Mouse (Mus musculus): ENCODE data around the gene Mybbp1a.

The Mybbp1a gene

DNA sequence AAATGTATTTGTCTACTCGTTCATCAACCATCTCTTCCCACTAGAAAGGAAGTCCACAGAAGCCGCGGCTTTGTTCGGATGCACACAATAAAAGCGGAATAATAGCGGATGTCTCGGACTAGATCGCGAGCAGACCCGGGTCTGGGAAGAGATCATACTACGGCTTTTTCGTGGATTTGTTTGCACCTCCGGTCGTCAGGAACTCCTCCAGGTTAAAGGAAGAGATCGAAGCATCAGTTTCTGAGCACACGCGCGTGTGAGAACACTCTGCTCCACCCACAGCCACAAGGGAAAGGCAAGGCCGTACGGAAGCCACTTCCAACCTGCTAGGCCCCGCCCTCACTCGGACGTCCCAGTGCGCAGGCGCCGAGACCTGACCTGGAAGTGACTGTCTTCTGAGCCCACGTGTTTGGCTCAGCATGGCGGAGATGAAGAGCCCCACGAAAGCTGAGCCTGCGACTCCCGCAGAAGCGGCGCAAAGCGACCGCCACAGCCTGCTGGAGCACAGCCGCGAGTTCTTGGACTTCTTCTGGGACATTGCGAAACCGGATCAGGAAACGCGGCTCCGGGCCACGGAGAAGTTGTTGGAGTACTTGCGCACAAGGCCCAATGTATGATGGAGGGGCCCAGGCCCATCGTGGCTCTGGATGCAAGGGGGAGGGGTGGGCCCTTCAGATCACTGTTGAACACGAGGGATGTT lies at the start of gene Mybbp1a:
Gene Mybbp1a (plus strand): TSS at position 391 of the 700 bp plus-strand sequence.
- DNase-seq (ENCODE audit: low spot score in 2 of 2) = peak; percentile 96 to 98

DNA sequence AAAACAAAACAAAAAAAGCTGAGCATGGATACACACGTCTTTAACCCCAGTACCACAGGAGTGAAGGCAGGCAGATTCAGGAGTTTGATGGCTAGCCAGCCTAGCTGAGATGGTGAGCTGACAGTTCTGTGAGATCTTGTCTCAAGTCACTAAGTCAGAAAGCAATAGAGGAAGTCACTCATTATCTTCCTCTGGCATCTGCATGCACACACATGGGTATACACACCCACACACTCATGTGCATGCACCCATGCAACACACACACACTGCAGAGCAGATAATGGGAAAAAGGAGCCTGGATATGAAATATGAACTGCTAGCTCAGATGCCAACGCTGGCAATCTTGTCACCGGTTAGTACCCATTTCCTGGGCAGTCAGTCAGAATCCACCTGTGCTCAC lies 47.9 kb upstream of the Mybbp1a start:
- no peak for DNase-seq (ENCODE audit: low spot score in 2 of 2)

GRCm38 (mm10) chr11:72393669-72394068 lies 47.5 kb upstream of the Mybbp1a start:
- DNase-seq (ENCODE audit: low spot score in 2 of 2) = no peak

DNA sequence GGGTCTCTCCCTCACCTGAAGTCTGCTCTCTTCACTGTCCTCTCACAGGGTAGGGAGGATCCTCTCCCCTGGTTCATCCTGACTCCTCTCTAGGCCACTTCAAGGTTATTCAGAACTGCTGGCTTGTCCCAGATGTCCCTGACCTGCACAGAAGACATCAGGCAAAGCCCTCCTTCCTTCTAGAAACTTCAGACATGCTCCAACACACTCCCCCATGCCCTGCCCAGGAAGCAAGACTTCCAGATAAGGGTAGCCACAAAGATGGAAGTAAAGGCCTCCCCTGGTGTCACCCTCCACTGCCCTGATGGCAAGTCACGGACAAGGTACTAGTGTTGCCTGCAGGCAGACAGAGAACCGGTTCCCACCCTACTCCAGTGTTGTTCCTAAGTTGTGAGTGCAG lies 46.5 kb upstream of the Mybbp1a start:
- no peak for DNase-seq (ENCODE audit: low spot score in 2 of 2)

DNA sequence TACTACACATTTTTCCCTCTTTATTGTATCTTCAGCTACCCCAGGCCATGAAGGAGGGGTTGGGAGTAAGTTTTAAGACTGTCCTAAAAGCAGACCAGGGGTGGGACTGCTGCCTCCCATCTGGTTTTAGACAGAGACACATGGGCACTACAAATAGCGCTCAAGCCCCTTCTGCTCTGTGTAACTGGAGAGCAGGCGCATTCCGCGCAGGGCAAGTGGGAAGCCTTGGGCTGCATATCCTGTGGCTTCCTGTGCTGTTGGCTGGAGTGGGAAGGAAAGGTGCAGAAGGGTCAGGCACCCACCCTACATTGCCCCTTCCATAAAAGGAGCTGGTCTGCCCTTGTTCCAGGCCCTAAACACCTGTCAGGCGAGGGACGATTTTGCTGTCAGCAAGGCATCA lies 45.5 kb upstream of the Mybbp1a start:
- no peak for DNase-seq (ENCODE audit: low spot score in 2 of 2)

DNA sequence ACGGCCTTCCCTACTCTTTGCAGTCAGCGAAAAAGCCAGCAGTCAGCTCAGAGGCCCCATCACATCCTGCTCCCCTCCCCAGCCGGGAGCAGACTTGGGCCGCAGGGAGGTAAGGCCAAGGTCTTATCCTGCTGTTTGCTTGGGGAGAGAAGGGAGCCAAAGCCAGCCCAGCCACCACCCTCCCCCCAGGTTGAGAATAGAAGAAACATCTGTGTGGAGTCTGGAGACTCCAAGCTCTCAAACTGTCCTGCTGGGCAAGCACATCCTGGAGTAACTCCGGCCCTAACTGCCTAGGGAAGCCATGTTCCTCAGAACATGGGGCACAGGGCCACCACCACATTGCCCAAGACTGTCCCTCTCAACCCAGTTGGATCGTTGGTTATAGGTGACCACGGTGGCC lies 44.5 kb upstream of the Mybbp1a start:
- no peak for DNase-seq (ENCODE audit: low spot score in 2 of 2)

- no peak for DNase-seq (ENCODE audit: low spot score in 2 of 2)
Observed at GRCm38 (mm10) chr11:72397072-72397471, 44.1 kb upstream of the Mybbp1a start.

DNA sequence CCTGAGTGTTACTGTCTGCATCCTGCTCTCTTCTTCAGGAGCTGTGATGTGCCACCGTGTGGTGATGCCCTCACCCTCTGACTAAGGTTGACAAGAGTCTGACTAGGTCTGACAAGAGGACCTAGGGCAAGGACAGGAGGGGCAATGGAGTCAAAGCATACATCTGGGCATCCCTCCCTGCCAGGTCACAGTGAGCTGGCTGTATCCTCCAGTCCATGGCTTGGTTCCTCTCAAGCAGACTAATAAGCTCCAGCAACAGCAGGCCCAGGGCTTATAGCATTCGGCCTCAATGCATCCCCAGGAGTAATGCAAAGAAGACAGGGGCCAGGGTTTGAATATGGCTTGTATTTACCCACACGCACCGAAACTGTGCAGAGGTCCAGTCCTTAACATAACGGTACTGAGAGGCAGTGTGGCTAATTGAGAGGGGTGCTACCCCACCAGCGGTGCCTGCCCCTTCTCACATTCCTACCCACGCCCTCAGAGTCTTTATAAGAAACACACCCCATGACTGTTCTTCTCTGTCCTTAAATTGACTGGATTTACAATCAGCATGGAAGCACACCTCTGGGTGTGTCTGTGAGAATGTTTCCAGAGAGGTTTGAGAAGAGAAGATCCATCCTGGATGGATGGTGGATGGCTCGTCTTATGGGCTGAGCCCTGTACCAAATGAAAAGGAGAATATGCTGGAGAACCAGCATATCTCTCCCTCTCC lies 43.2 kb upstream of the Mybbp1a start:
- no peak for DNase-seq (ENCODE audit: low spot score in 2 of 2)

DNA sequence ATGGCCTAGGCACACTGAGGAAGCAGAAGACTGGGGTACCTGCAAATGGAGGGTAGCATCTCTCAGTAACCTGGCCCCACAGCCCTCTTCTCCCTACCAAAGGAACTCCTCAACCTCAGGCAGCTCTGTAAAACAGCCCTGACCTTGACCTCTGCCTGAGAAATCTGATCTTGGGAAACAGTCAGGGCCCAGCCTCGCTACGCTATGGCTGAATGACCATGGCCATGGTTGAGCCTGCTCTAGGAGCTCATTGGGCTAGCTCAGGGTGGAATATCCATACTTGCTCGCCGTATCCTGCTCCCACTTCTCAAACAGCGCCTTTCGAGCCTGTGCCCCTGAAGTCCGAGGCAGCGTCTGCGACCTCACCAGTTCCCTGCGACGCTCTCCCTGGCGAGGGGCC lies 40.1 kb upstream of the Mybbp1a start:
- no peak for DNase-seq (ENCODE audit: low spot score in 2 of 2)

DNA sequence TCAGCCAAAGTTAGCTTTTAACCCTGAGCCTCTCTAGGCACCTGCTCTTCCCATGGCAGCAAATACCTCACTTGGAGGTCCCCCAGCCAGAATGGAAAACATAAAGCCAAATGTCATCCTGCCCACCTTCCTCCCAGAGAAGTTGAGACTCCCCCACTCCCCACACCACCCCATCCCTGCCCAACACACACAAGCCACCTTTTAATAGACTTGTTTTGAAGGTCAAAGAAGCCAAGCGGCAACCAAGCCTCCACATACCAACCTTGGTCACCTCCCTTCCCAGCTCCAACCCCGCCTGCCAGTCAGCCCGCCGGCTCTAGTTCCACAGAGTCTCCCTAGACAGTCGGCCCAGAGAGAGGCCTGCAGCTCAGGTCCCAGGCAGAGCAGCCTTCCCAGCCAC lies 39.1 kb upstream of the Mybbp1a start:
- DNase-seq (ENCODE audit: low spot score in 2 of 2) = no peak

GRCm38 (mm10) chr11:72402969-72403368 lies 38.2 kb upstream of the Mybbp1a start:
- no peak for DNase-seq (ENCODE audit: low spot score in 2 of 2)

DNA sequence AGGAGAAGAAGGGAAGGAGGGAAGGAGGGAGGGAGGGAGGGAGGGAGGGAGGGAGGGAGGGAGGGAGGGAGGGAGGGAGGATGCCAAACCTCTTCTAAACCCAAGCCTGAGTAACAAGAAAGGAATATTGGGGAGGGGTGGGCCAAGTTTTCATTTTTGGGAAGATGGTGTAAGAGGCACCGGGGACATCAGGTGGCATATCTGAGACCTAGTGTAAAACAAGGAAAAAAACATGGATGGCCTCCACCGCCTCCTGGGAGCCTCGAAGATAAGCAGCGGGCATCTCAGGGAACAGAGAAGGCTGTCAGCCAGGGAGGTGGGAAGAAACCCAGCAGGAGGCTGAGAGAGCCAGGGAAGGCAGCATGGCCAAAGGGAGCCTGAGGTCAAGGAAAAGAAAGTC lies 35.6 kb upstream of the Mybbp1a start:
- no peak for DNase-seq (ENCODE audit: low spot score in 2 of 2)

DNA sequence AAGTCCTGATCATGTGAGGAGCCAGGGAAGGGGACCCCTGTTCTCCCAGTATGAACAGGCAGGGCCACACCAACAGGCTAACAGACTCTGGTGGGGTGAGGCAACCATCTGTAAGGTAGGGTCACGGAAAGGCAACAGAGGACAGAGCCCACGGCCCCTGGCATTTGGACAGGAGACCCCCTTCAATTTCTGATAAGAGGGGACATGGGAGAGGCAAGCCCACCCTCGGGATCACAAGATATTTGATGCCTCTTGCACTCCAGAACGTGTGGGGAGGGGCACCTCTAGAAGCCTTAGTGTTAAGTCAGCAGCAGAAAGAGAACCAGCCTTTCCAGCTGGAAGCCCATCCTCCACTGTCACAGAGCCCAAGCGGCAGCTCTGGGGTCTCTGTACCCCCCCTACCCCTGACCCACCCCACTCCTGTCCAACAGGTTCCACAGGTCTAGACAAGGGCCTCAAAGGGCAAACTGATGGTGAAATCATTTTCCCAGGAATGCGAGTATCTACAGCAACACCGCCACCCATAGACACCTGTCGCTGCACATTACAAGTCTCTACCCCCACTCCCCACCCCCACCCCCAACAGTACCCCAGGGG lies 35.0 kb upstream of the Mybbp1a start:
- no peak for DNase-seq (ENCODE audit: low spot score in 2 of 2)

DNA sequence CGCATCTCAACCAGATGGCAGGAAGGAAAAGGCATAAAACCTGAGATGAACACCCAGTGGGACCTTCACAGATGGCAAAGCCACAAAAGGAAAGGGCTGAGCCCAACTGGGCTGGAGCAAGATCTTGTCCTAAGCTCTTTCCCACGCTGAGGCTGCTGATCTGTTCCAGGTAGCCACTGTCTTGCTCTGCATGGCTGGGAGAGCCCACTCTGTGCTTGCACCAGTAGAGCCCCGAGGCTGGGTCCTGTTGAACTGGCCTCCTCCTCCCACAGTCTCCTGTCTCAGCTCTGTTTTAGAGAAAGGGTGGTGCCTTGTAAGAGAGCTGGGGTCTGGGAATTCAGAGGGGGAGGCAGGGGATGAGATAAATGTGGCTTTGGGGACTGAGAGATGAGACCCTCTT lies 34.1 kb upstream of the Mybbp1a start:
- DNase-seq (ENCODE audit: low spot score in 2 of 2) = no peak

- DNase-seq (ENCODE audit: low spot score in 2 of 2) = no peak
Observed at GRCm38 (mm10) chr11:72407574-72407973, 33.6 kb upstream of the Mybbp1a start.

- no peak for DNase-seq (ENCODE audit: low spot score in 2 of 2)
Observed at GRCm38 (mm10) chr11:72408451-72409170, 32.5 kb upstream of the Mybbp1a start.

DNA sequence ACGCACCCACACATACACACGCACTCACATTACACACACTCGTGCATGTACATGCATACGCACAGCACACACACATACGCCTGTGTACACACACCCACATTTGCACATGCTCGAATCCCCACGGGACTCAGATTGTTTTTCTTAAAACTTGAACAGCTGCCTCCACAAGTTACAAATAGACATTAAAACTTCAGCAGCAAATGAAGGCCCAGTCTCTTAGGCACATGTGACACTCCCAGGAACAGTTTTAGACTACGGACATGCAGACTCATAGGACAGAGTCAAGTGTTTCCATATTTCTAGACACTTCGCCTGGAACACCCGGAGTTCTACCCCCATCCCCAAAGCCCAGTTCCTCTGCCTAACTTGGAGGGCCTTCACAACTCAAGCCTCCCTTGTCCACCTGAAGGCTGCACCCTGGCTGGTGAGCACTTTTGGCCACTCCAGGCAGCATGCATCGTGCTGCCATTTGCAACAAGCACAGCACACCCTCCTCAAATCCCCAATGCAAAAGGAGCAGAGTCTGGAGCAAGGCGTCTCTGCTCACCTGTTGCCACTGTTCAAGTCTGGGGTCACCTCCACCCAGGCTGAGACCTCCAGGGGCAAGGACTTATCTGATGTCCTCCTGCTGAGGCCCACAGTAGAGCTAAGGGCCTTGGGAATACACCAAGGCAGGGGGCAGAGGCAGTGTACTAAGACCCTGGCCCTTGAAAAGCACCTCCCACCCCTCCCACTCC lies 31.3 kb upstream of the Mybbp1a start:
- no peak for DNase-seq (ENCODE audit: low spot score in 2 of 2)

GRCm38 (mm10) chr11:72410521-72411092 lies 30.5 kb upstream of the Mybbp1a start:
- no peak for DNase-seq (ENCODE audit: low spot score in 2 of 2)

GRCm38 (mm10) chr11:72411093-72411921 lies 29.8 kb upstream of the Mybbp1a start, which contains the start of gene Smtnl2:
Gene Smtnl2, minus strand, starts transcription at chr11:72411713.
- peak in 1 of 2 experiments; percentile 22 for DNase-seq (ENCODE audit: low spot score in 2 of 2)

GRCm38 (mm10) chr11:72411945-72412344 lies 29.2 kb upstream of the Mybbp1a start:
- DNase-seq (ENCODE audit: low spot score in 2 of 2) = no peak

Measured in thymus, postnatal 10 days (tissue).